11 mouse cellular contexts compared by ENCODE assay signal in genomic region chr1:185754486-185755290, GRCm38 (mm10).
DNase-seq lines count a peak whose midpoint lies in the region; ATAC-seq lines count a peak whose summit lies in the region.
"Had no signal": no experiment of that assay in that cellular context is flagged by ENCODE, and none has a peak within 500 bp of the region (broad histone marks: within the 10 kb centered on the region; RNA-seq: fewer than 3 reads in every experiment).

No protein-coding gene starts in this region.

- peak; percentile 17 for DNase-seq in heart, postnatal 4 days
- DNase-seq in MN1 (ENCODE audit: low spot score): peak; percentile 52
- peak; percentile 24 for DNase-seq in adrenal gland, adult 2 months
- peak; percentile 34 for DNase-seq in kidney, postnatal 10 days
- DNase-seq in testis, postnatal 10 days (ENCODE audit: low spot score): no peak
- no peak for DNase-seq in thymus, postnatal 10 days (ENCODE audit: low spot score in 2 of 2)
- no peak for DNase-seq in spleen, adult 18-20 months

- H3K4me3 ChIP-seq in heart, embryonic 12.5 days: no peak overlapping the region
- H3K4me3 ChIP-seq: forebrain, embryonic 10.5 days; limb, embryonic 15.5 days had no signal

- H3K9ac ChIP-seq in heart, embryonic 12.5 days: no peak overlapping the region
- H3K9ac ChIP-seq: limb, embryonic 15.5 days had no signal

- WGBS in heart, embryonic 12.5 days: 75% methylated on average over 13 of the region's 13 CpGs

- no peak for ATAC-seq in heart, embryonic 12.5 days (ENCODE audit: insufficient number of reproducible peaks, low FRiP score)

- no peaks in the 10 kb centered on the region for H3K27me3 ChIP-seq in heart, embryonic 12.5 days (replicated peaks)

- no peaks in the 10 kb centered on the region for H3K36me3 ChIP-seq in heart, embryonic 12.5 days
- H3K36me3 ChIP-seq: forebrain, embryonic 10.5 days; G1E; limb, embryonic 15.5 days had no signal

- no peaks in the 10 kb centered on the region for H3K9me3 ChIP-seq in heart, embryonic 12.5 days (replicated peaks)
- H3K9me3 ChIP-seq: forebrain, embryonic 10.5 days; limb, embryonic 15.5 days had no signal

- H3K27ac ChIP-seq in heart, embryonic 12.5 days (ENCODE audit: poor library complexity, severe bottlenecking): no peak overlapping the region
- H3K27ac ChIP-seq: forebrain, embryonic 10.5 days; limb, embryonic 15.5 days had no signal

- H3K4me1 ChIP-seq in heart, embryonic 12.5 days (replicated peaks): 0 out of 2 replicates have a peak, but pooled peaks cover 3% of the 10 kb centered on the region
- H3K4me1 ChIP-seq: forebrain, embryonic 10.5 days had no signal

- no peak overlapping the region for H3K4me2 ChIP-seq in heart, embryonic 12.5 days
- H3K4me2 ChIP-seq: limb, embryonic 15.5 days had no signal

Comparison
In these comparisons a context has a peak if more than half of its experiments do, and no peak if none do; other contexts are left out.
1. DNase-seq: peak in heart, postnatal 4 days (single experiment), MN1 (single experiment), adrenal gland, adult 2 months (single experiment) and kidney, postnatal 10 days (single experiment); none in testis, postnatal 10 days (single experiment), thymus, postnatal 10 days (0 of 2) and spleen, adult 18-20 months (0 of 2).